Mouse (Mus musculus) lung, embryonic 16.5 days (tissue): ENCODE measurements around the gene Gin1. TPM values are rescaled to one million over a fixed set of nuclear protein-coding genes. Genes with fewer than 3 reads are reported as not detected.
A peak's percentile ranks its signal among the peaks of the same experiment; 100 is the strongest.

Source experiments
- ATAC-seq: fragments of 200-750 bp; cut with Nextera tagmentation; 2 replicates; pipeline ENCODE4 v1.8.0; 2017; ENCODE audit warnings: low read depth, mild to moderate bottlenecking, moderate library complexity
- H3K27ac ChIP-seq: fragments of 300-500 bp; sonication (generic); 2 replicates; pipeline ENCODE4 v1.5.1; 2014; ENCODE audit warnings: mild to moderate bottlenecking, control low read depth, low read length
- H3K27me3 ChIP-seq: fragments of 300-500 bp; sonication (generic); 2 replicates; pipeline ENCODE4 v1.6.1; 2014; ENCODE audit warnings: low read depth, low read length, mixed read lengths; ENCODE audit not compliant: control insufficient read depth, insufficient read depth
- H3K36me3 ChIP-seq: fragments of 300-500 bp; sonication (generic); 2 replicates; pipeline ENCODE4 v1.6.1; 2014; ENCODE audit warnings: low read length; ENCODE audit not compliant: control insufficient read depth, insufficient read depth
- H3K4me1 ChIP-seq: fragments of 300-500 bp; sonication (generic); replicated peaks from 2 replicates; pipeline ENCODE4 v1.6.1; 2014; ENCODE audit warnings: low read length, mixed read lengths; ENCODE audit not compliant: control insufficient read depth, insufficient read depth
- H3K4me2 ChIP-seq: fragments of 300-500 bp; sonication (generic); 2 replicates; pipeline ENCODE4 v1.6.1; 2014; ENCODE audit warnings: low read depth, low read length, control low read depth
- H3K4me3 ChIP-seq: fragments of 300-500 bp; sonication (generic); 2 replicates; pipeline ENCODE4 v1.5.1; 2014; ENCODE audit warnings: mild to moderate bottlenecking, low read length, control low read depth
- H3K9ac ChIP-seq: fragments of 300-500 bp; sonication (generic); 2 replicates; pipeline ENCODE4 v1.6.1; 2014; ENCODE audit warnings: low read length, control low read depth
- H3K9me3 ChIP-seq: fragments of 300-500 bp; sonication (generic); 2 replicates; pipeline ENCODE4 v1.6.1; 2016; ENCODE audit warnings: low read length; ENCODE audit not compliant: control insufficient read depth
- WGBS: fragments of 180-500 bp; shearing (Covaris S2); extraction: QIAGEN DNeasy Blood & Tissue Kit; methylation state at CpG from one replicate; pipeline ENCODE4 v1.1.7; 2014; 5-methylcytosine and 5-hydroxymethylcytosine counted together
- polyA plus RNA-seq: library from polyadenylated mRNA; unstranded; fragments of >200 nt; fragmentation: Nextera tagmentation; extraction: Ambion mirVana; gene quantifications from 2 replicates; pipeline ENCODE4 v1.2.1, GENCODE M21; 2015

Gin1 gene
- polyA plus RNA-seq, 1 experiment from 2014 or later = 20.2 TPM

GRCm38 (mm10) chr1:97834354-97834822 is 64.4 kb downstream of the Gin1 start:
- Histone ChIP-seq H3K4me3 (no peak overlapping the region), H3K36me3 (no peaks in the 10 kb centered on the region), H3K9me3 (no peaks in the 10 kb centered on the region), H3K4me2 (no peak overlapping the region), H3K27ac (peak overlapping the region; percentile 46; the same call in 1 of the 2 replicates), H3K27me3 (no peaks in the 10 kb centered on the region), H3K9ac (no peak overlapping the region), H3K4me1 (peaks cover 9% of the 10 kb centered on the region)
- no peak for ATAC-seq
- 61% methylated on average over 5 of the region's 5 CpGs for WGBS

Other genes with a start within 250 kb of the Gin1 start
- gene D1Ertd622e, start 108.1 kb upstream of the Gin1 start, polyA plus RNA-seq = 17.0 and 19.5 TPM in 2 replicates
- 22.9 TPM in 2 replicates for gene Ppip5k2, start 239 bp downstream of the Gin1 start, polyA plus RNA-seq